ENCODE assay signal across 23 mouse cellular contexts in the genomic region with DNA sequence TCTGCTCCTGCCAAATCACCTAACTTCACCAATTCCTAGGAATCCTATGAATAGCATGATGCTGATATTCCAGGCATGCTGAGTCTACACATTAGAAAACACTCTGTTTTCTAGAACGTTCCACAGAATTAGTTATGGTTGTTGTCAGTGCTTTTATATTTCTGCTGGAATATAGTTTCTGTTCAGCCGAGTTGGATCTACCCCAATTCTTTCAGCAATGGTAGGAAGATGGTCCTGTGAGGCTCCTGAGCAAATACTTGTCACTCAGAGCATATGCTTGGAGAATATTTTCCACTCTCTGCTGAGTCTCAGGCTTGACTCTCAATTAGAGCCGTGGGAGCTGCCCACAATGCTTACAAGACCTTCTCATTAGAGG.
"Had no signal": no experiment of that assay in that cellular context is flagged by ENCODE, and none has a peak within 500 bp of the region (broad histone marks: within the 10 kb centered on the region; RNA-seq: fewer than 3 reads in every experiment).

No protein-coding gene starts in this region.

- H3K27me3 ChIP-seq: heart, embryonic 13.5 days; heart, embryonic 15.5 days; hindbrain, embryonic 13.5 days; hindbrain, embryonic 15.5 days; limb, embryonic 13.5 days; liver, embryonic 12.5 days had no signal

- H3K4me3 ChIP-seq: heart, adult 2 months; heart, embryonic 13.5 days; heart, embryonic 15.5 days; hindbrain, embryonic 13.5 days; hindbrain, embryonic 15.5 days; layer of hippocampus, adult 2 months; left cerebral cortex, adult 2 months; limb, embryonic 13.5 days; liver, embryonic 12.5 days had no signal

- H3K27ac ChIP-seq: heart, adult 2 months; heart, embryonic 13.5 days; heart, embryonic 15.5 days; hindbrain, embryonic 13.5 days; hindbrain, embryonic 15.5 days; hindbrain, postnatal 0 days; layer of hippocampus, adult 2 months; left cerebral cortex, adult 2 months; limb, embryonic 13.5 days; liver, embryonic 12.5 days; liver, embryonic 14.5 days had no signal

- H3K4me1 ChIP-seq: heart, embryonic 13.5 days; heart, embryonic 15.5 days; hindbrain, embryonic 13.5 days; hindbrain, embryonic 15.5 days; limb, embryonic 13.5 days; liver, embryonic 12.5 days had no signal

- H3K9ac ChIP-seq: heart, embryonic 13.5 days; heart, embryonic 15.5 days; hindbrain, embryonic 13.5 days; hindbrain, embryonic 15.5 days; limb, embryonic 13.5 days; liver, embryonic 12.5 days; liver, embryonic 14.5 days had no signal

- H3K9me3 ChIP-seq: heart, embryonic 13.5 days; heart, embryonic 15.5 days; hindbrain, embryonic 13.5 days; hindbrain, embryonic 15.5 days; limb, embryonic 13.5 days; liver, embryonic 12.5 days had no signal

- H3K36me3 ChIP-seq: heart, embryonic 13.5 days; heart, embryonic 15.5 days; hindbrain, embryonic 13.5 days; hindbrain, embryonic 15.5 days; limb, embryonic 13.5 days; liver, embryonic 12.5 days had no signal

- DNase-seq: gastrocnemius, postnatal 14 days; gastrocnemius, postnatal 36 days; heart, adult 11 months; heart, adult 2 months; heart, postnatal 14 days; heart, postnatal 36 days; kidney, adult 18-20 months; kidney, adult 8-10 months; kidney, postnatal 10 days; kidney, postnatal 25 days; kidney, postnatal 4 days had no signal

- ATAC-seq: hindbrain, postnatal 0 days; intestine, embryonic 16.5 days; liver, embryonic 12.5 days had no signal

- H3K4me2 ChIP-seq: heart, embryonic 11.5 days; heart, embryonic 13.5 days; heart, embryonic 15.5 days; hindbrain, embryonic 13.5 days; hindbrain, embryonic 15.5 days; limb, embryonic 13.5 days; liver, embryonic 12.5 days had no signal
